Mouse (Mus musculus): Measurements from ENCODE around the gene Pex11g.

- TF ChIP-seq CTCF (IDR thresholded peaks at IDR 0.05; ENCODE audit: low read depth) (no peak), EP300 (IDR thresholded peaks at IDR 0.05; ENCODE audit: low read depth) (no peak)
Measured at GRCm38 (mm10) chr8:3515260-3515671, 47.8 kb upstream of the Pex11g start, which contains the start of gene Pnpla6.
